Mouse (Mus musculus): ENCODE data around the gene Supt3.

The Supt3 gene

DNA sequence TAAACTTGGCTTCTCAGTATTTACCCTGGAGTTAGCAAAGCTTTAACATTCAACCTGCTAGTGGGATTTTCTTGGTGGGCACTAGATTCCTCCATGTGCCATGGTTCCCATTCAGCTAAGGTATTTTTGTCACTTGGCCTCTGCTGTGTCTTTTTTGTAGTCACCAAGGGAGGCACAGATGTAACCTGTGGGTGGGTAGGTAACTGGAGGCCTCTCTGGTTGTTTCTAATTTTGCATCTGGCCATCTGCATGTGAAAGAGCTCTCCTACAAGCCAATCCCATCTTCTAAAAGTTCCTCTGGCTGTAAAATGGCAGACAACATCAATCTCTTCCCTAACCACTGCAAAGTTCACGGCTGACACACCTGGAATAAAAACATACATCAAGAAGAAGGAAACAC lies 190.2 kb downstream of the Supt3 start:
- no peak for DNase-seq (ENCODE audit: low read depth)

- no peak for DNase-seq (ENCODE audit: low read depth)
Observed at GRCm38 (mm10) chr17:44970255-44970654, 193.3 kb downstream of the Supt3 start.

DNA sequence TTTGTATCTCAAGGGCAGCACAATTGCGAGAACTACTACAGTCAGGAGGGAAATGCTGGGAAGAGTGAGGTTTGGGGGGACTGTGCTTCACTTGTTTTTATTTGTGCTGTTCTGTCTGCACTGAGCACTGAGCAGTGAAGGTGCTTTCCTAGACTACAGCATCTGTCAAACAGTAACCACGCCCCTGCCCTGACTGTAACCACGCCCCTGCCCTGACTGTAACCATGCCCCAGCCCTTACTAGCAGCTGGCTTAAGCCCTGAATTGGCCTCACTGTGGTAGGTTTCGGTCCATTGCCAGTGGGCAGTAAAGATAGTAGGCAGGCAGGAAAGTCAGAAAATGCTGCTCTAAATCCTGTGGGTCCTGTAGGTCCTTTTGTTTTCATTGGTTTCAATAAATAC lies 196.5 kb downstream of the Supt3 start:
- peak; percentile 16 for DNase-seq (ENCODE audit: low read depth)

DNA sequence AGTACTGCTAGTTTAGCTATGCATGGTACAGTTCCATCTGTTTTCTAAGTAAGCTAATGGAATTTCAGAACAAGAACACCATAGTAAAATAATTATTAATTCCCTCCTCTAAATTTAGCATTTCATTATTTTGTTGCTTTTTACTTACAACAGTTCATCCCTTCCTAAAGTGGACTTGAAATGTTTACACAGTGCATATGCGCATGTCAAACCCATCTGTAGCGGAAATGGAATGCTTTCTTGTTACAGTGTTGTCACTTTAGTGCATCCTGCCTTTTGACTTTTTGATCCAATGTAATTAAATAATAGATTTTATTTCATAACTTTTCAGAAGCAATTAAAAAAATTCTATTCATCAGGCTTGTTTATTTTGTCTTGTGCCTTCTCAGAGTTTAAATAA lies 200.7 kb downstream of the Supt3 start:
- no peak for DNase-seq (ENCODE audit: low read depth)

- DNase-seq (ENCODE audit: low read depth) = no peak
Observed at GRCm38 (mm10) chr17:44987964-44988363, 211.0 kb downstream of the Supt3 start.

GRCm38 (mm10) chr17:45003311-45003710 lies 226.4 kb downstream of the Supt3 start:
- no peak for DNase-seq (ENCODE audit: low read depth)

GRCm38 (mm10) chr17:45004477-45005170 lies 227.7 kb downstream of the Supt3 start:
- DNase-seq (ENCODE audit: low read depth) = no peak

GRCm38 (mm10) chr17:45007461-45007860 lies 230.5 kb downstream of the Supt3 start:
- no peak for DNase-seq (ENCODE audit: low read depth)

- DNase-seq (ENCODE audit: low read depth) = no peak
Observed at GRCm38 (mm10) chr17:45008663-45009062, 231.7 kb downstream of the Supt3 start.

DNA sequence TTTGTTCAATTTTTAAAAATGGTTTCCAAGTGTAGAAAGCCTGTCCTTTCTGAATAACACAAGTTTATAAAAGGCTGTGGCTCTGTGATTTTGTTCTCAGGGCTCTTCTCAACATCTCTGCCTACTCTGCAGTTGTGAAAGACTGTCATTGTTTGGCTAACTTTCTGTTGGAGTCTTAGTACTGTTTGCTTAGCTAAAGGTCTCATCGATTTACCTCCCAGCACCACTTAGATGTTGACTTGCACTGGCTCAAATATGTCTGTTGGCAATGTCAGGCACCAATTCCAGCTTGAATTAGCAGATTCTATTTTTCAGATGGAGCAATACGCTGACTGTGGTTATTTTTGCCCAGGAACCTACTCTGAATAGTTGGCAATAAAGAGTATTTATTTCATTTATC lies 233.5 kb downstream of the Supt3 start:
- no peak for DNase-seq (ENCODE audit: low read depth)

DNA sequence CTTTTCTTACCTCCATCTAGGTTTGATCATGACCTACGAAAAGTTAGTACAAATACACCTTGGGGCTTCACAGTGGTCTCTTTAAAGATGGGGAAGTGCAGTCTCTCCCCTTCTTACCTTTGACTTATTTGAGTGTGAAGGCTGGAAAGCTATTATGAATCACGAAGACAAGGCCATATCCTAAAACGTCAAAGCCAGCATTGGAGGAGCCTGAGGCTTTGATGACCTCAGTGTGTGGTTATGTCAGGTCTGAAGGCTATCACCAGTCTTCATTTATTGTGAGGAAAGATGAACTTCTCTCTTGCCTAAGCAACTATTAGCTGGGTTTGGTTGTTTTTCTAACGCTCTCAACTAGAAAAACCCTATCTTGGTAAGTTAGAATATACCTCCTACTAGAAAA lies 239.8 kb downstream of the Supt3 start:
- DNase-seq (ENCODE audit: low read depth) = no peak

DNA sequence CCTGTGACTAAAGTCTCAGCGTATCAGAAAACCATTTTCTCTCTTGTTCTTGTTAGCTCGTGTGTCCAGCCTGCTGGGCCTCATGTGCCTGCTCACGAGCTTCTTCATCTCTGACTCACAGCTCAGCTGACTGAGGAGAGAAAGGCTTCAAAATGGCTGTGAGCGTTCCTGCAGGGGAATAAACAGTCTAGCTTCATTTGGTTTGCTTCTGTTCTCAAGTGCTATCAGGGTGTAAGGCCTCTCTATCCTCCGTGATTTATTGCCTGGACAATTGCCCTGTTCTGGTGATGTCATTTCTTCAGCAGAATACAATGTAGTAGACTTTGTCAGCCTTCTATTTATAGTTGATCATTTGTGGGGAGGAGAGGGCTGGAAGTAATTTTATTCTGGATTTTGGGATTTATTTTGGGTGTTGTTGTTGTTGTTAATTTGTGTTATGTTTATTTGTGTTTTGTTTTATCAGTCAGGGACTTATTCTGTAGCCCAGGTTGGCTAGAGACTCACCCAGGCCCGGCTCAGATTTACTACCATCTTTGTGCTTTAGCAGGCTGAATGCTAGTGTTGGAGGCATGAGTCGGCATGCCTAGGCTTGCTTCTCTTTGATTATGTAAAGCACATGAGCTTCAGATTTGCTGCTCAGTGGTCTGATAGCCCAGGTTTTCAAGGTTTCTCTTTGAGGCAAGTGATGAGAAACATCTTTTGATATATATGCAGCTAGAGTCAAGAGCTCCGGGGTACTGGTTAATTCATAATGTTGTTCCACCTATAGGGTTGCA lies 243.4 kb downstream of the Supt3 start:
- DNase-seq (ENCODE audit: low read depth) = peak; percentile 96

- DNase-seq (ENCODE audit: low read depth) = no peak
Observed at GRCm38 (mm10) chr17:45028441-45028840, 251.5 kb downstream of the Supt3 start.

- DNase-seq (ENCODE audit: low read depth) = no peak
Observed at GRCm38 (mm10) chr17:45029106-45029505, 252.2 kb downstream of the Supt3 start.

DNA sequence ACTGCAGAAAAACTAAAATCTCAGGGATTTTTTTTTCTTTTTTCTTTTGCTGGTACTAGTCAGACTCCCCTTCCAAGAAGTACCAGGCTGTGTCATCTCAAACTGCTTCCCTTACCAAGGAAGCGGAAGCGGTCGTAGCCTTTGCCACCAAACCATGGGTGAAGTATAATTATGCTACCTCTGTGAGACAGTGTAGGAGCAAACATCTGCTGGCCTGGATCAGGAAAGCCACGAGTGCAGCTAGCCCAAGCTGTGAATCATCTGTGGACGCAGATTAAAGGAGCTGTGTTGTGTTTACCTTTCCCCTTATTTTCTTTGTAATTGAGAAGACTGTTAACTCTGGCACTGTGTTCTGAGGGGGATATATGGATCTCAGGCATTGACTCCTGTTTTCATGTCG lies 255.3 kb downstream of the Supt3 start:
- no peak for DNase-seq (ENCODE audit: low read depth)

- peak; percentile 50 for DNase-seq (ENCODE audit: low read depth)
Observed at GRCm38 (mm10) chr17:45033617-45034016, 256.7 kb downstream of the Supt3 start.

DNA sequence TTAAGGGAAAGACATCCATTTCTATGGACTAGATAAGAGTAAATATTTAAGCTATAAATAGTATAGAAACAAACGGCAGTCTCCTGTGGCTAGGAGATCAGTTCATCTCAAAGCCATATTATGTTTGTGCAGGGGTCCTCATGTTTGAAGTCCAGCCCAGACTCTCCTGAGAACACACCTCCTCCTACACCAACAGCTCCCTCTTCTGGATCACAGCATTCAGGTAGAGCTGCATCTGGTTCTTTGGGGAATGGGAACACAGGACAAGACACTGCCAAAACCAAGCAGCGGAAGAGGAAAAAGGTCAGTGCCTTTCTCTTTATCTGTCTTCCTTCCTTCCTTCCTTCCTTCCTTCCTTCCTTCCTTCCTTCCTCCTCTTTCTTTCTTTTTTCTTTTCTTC lies 264.1 kb downstream of the Supt3 start:
- no peak for DNase-seq (ENCODE audit: low read depth)

- peak; percentile 46 for DNase-seq (ENCODE audit: low read depth)
Observed at GRCm38 (mm10) chr17:45045804-45046203, 268.9 kb downstream of the Supt3 start.

- DNase-seq (ENCODE audit: low read depth) = no peak
Observed at GRCm38 (mm10) chr17:45046583-45046982, 269.6 kb downstream of the Supt3 start.

- DNase-seq (ENCODE audit: low read depth) = no peak
Observed at GRCm38 (mm10) chr17:45047236-45047635, 270.3 kb downstream of the Supt3 start.

DNA sequence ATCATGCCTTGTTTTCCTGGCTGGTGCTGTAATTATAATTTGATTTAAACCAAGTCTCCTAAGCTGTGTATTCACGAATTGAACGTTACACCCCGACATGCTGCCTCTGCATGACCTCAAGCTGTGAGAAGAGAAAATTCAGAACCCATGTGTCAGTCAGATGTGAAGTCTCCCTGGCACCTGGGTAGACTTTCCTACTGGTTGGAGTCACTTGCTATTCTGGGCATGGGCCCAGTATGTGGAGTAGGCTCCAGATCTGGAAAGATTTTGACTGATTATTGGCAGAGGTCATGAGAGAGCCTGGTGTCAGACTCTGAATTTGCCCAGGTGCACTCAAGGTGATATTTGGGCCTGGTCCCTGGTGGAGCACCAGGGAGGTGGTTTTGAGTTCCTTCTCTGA lies 275.0 kb downstream of the Supt3 start:
- no peak for DNase-seq (ENCODE audit: low read depth)

- DNase-seq (ENCODE audit: low read depth) = no peak
Observed at GRCm38 (mm10) chr17:45053371-45053770, 276.4 kb downstream of the Supt3 start.

GRCm38 (mm10) chr17:45054526-45054925 lies 277.6 kb downstream of the Supt3 start:
- DNase-seq (ENCODE audit: low read depth) = peak; percentile 42

DNA sequence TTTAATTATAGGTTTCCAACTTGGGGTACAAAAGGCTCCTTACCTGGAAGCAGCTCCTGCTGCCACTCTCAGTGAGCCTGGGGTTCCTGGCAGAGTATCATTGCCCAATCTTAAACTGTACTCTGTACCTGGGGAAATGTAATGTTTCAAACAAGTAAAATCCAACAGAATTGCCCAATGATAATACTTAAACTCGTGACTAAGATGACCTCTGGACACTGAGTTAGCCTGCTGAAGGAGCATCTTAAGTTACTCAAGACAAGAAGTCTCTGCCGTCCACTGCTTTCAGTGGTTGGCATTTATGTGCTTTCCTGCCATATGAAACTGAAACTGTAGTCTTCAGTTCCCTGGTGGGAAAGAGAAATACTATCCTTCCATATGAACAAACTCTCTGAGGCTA lies 279.9 kb downstream of the Supt3 start:
- no peak for DNase-seq (ENCODE audit: low read depth)
